Mouse (Mus musculus) urinary bladder, postnatal 25 days (tissue): ENCODE measurements around the gene Pxylp1.

Experiments
- DNase-seq: peaks from one replicate; pipeline ENCODE4 v3.0.0; 2022; ENCODE audit warnings: low spot score

The Pxylp1 gene

GRCm38 (mm10) chr9:96823541-96823940 is 68.9 kb downstream of the Pxylp1 start:
- no peak for DNase-seq

GRCm38 (mm10) chr9:96823005-96823404 is 69.5 kb downstream of the Pxylp1 start:
- DNase-seq = no peak

- DNase-seq = no peak
Observed at GRCm38 (mm10) chr9:96818822-96819481, 73.5 kb downstream of the Pxylp1 start.

DNA sequence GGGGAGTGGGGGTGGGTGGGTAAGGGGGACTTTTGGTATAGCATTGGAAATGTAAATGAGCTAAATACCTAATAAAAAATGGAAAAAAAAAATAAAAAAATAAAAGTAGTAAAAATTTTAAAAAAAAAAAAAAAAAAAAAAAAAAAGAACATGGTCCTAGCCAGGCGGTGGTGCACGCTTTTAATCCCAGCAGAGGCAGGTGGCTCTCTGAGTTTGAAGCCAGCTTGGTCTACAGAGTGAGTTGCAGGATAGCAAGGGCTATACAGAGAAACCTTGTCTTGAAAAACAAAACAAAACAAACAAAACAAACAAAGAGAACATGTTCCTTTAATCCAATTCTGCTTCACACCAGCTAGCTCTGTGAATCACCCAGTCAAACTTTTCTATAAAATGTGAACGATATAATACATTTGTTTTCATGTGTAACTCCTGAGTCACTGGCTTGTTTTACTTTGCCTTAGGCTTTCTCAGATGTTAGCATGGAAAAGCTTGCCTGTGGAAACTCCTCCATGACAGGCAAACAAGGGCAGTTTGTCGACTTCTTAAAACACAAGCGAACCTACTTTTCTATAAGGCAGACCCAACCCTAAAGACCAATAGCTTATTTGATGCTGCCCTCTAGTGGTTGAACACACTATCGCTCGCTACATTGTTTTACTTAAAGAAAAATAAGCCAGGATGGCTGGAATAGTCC is 74.2 kb downstream of the Pxylp1 start:
- DNase-seq = peak; percentile 24

- no peak for DNase-seq
Observed at GRCm38 (mm10) chr9:96811996-96812395, 80.5 kb downstream of the Pxylp1 start.

DNA sequence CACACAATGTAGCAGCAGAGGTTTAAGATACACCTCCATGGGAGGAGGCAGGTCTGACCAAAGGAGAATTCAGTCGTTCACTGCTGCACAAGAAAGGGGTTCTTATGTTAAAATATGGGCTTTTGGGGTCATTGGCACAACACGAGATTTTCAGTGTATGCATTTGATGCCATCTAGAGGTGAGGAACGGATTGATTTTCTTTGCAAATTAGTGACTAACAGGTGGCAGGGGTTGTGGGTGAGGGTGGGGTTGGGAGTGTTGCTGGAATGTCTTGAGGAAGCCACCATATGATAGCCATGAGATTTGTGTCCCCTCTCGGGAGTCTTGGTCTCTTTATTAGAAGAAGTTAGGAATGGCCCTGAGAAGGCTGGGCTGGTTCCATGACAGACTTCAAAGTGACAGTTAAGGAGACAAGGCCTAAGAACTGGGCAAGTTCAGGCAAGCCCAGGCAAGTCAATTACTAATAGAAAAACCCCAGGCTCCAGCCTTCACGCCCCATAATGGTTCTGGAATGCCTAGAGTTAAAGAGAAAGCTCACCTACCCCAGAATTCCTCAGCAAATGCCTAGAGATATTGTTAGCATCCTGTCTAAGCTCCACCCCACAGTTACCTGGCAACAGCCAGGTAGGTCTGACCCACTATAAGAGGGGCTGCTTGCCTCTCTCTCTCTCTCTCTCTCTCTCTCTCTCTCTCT is 92.2 kb downstream of the Pxylp1 start:
- no peak for DNase-seq

GRCm38 (mm10) chr9:96797311-96797710 is 95.2 kb downstream of the Pxylp1 start:
- no peak for DNase-seq

DNA sequence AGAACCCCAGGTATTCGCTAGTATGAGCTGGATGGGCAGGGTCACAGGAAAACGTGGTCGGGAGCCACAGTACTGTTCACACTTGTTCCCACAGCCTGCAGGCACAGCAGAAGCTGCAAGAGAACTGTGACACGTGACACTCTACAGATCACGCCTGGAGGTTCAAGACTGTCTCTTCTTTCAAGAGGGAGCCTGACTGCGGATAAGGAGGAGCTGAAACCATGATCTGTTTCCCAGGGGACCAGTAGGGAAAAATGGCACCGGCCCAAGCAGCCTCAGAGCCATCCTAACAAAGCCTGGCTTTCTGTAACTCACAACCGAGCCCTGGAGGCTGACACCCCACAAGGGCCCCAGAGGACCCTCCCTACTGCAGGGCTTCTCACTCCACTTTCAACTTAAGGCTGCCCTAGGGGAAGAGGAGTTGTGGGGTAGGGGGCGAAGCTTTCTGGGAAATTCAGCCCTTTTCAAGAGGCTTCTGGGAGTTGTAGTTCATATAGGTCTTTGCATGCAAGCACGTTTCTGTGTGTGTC is 97.0 kb downstream of the Pxylp1 start:
- DNase-seq = peak; percentile 4

- no peak for DNase-seq
Observed at GRCm38 (mm10) chr9:96794601-96795000, 97.9 kb downstream of the Pxylp1 start.

GRCm38 (mm10) chr9:96792543-96792942 is 99.9 kb downstream of the Pxylp1 start:
- DNase-seq = no peak

DNA sequence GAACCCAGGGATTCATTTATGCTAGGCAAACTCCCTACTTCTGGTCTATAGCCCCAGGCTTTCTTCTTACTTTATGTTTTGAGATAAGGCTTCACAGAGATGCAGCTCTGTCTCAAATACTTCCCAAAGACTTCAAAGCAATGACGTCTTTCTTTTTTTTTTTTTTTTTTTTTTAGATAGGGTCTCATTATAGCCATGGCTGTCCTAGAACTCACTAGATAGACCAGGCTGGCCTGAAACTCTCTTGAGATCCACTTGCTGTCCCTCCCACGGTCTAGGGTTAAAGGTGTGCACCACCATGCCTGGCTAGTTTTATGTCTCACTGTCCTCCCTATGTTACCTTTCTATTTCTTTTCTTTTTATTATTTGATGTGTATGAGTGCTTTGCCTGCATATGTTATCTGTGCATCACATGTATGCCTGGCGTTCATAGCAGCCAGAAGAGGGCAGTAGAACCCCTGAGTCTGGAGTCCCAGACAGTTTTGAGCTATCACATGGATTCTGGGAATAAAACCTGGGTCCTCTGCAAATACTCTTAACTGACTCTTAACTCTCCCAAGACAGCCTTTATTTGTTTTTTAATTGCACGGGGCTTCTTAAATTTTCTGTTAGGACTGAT is 102.0 kb downstream of the Pxylp1 start:
- no peak for DNase-seq

DNA sequence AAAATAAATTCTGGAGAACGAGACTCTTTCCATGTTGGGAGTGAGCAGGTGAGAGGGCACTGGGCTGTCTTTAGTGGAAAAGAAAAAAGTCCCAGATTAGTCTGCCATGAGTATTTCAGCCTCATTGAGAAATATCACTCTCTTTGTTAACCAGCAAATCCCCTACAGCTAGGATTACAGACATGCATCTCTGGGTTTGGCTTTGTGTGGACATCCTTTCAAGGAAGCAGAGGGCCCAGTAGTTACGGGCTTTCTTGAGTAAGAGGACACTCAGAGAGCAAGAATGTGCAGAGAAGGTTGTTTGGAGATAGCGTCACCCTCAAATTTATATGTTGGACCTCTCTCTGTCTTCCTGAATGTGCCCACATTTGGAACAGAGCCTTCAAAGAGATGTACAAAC is 102.6 kb downstream of the Pxylp1 start:
- DNase-seq = no peak

DNA sequence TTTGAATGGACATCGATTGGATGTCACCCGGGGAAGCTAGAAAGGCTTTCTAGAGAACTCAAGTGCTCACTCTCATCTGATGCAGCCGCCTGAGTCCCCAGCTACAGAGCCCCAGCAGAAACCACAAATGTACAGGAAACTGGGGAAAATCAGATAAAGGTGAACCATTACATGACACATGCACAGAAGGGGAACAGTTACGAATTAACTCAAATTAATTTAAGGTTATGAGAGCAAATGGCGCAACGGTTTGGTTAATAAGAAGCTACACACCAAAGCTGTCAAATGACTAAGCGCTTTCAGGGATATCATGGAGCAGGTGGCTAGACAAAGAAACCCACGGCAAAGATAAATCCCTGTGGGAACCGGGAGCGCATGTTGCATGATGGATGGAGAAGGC is 104.7 kb downstream of the Pxylp1 start:
- no peak for DNase-seq

DNA sequence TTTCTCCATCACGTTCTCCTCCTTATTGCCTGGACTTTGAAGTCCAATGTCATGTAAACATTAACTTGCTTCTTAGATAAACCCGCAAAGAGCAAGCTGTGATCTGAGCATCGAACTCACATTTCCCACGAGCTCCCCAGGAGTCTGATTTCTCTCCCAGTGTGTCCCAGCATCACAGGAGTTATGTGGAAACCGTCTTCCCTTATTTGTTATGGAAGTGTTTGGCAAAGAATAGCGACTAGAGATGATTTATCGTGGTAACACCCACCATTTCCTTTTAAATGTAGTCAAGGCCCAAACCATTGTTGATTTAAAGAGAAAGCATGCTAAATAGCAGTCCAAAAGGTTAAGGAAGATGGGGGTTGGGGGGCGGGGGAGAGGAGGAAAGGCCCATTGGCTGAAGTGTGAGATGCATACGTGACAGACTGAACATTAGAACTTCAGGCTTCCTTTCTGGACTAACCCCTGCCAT is 106.6 kb downstream of the Pxylp1 start:
- DNase-seq = no peak

DNA sequence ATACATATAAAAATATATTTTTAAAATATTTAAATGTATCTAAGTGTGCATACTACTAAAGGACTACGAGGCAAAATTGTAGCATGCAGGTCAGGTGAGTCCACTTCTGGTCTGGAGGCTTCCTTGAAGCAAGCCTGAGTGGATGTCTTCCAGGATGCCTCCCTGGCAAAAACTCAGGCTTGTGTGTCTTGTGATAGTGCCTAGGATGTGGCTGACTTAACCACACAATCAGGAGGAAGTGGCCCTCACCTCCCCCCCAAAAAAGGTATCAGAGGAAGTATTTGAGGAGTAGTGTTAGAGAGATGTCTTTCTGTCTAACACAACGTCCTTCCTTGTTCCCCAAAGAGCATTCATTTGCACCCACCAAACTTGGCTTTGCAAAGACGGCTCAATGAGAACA is 107.3 kb downstream of the Pxylp1 start:
- no peak for DNase-seq

DNA sequence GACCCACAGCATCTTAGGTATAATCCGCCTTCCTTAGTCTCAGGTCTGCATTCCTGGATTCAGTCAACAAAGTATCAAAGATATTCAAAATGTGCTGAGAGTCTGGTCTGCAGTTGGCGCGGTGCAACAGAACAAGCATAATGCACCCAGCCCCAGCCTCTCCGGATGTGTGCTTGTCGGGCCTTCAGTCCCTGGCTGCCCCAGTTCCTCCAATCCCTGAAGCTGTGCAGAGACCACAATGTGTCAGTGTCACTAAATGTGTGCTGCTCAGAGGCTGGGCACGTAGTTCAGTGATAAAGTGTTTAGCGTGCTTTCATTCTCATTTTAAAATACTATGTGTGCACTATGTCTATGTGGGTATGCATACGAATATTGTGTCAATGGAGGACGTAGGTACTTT is 108.8 kb downstream of the Pxylp1 start:
- no peak for DNase-seq

- no peak for DNase-seq
Observed at GRCm38 (mm10) chr9:96783258-96783657, 109.2 kb downstream of the Pxylp1 start.

DNA sequence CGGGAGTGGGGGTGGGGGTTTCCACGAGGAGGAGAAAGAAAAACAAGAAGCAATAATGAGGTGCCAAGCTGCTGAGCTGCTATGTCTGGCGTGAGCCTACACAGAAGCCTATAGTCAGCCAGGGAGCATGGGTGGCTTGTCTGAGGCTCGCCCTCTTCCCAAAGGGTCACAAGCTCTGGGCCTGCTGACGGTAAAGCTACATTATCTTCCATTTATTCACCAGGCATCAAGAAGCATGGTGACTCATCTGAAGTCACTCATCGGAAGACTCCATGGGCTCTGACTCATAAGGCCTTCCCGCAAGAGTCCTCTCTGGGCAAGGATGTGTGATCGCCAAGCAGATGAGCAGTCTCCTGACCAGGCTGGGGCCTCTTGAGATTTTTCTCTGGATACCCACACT is 110.4 kb downstream of the Pxylp1 start:
- no peak for DNase-seq
